Mouse (Mus musculus) hindbrain, embryonic 12.5 days (tissue): ENCODE results near the gene Toe1. TPM values are rescaled to one million over a fixed set of nuclear protein-coding genes. Genes with fewer than 3 reads are reported as not detected.

ENCODE experiments used
- ATAC-seq: fragments of 200-750 bp; cut with Nextera tagmentation; 2 replicates; pipeline ENCODE4 v1.8.0; 2017; ENCODE audit warnings: moderate TSS enrichment; ENCODE audit not compliant: low FRiP score
- H3K27ac ChIP-seq: fragments of 300-500 bp; sonication (generic); 2 replicates; pipeline ENCODE4 v1.5.1; 2016; ENCODE audit warnings: mild to moderate bottlenecking
- H3K27me3 ChIP-seq: fragments of 300-500 bp; sonication (generic); 2 replicates; pipeline ENCODE4 v1.6.1; 2016; ENCODE audit warnings: mild to moderate bottlenecking
- H3K36me3 ChIP-seq: fragments of 300-500 bp; sonication (generic); 2 replicates; pipeline ENCODE4 v1.6.1; 2016; ENCODE audit warnings: mild to moderate bottlenecking
- H3K4me1 ChIP-seq: fragments of 300-500 bp; sonication (generic); 2 replicates; pipeline ENCODE4 v1.6.1; 2016
- H3K4me2 ChIP-seq: fragments of 300-500 bp; sonication (generic); replicated peaks from 2 replicates; pipeline ENCODE4 v1.6.1; 2016; ENCODE audit warnings: mild to moderate bottlenecking
- H3K4me3 ChIP-seq: fragments of 300-500 bp; sonication (generic); 2 replicates; pipeline ENCODE4 v1.5.1; 2016; ENCODE audit warnings: mild to moderate bottlenecking
- H3K9ac ChIP-seq: fragments of 300-500 bp; sonication (generic); 2 replicates; pipeline ENCODE4 v1.6.1; 2016; ENCODE audit warnings: mild to moderate bottlenecking, moderate library complexity
- H3K9me3 ChIP-seq: fragments of 300-500 bp; sonication (generic); replicated peaks from 2 replicates; pipeline ENCODE4 v1.6.1; 2016; ENCODE audit warnings: mild to moderate bottlenecking
- WGBS: fragments of 180-500 bp; shearing (Covaris S2); methylation state at CpG from one replicate; pipeline ENCODE4 v1.1.7; 2016; 5-methylcytosine and 5-hydroxymethylcytosine counted together
- polyA plus RNA-seq: library from polyadenylated mRNA; unstranded; fragments of >200 nt; fragmentation: Nextera tagmentation; extraction: Ambion mirVana; gene quantifications from 2 replicates; pipeline ENCODE4 v1.2.1, GENCODE M21; 2016

Gene Toe1
- polyA plus RNA-seq, 1 experiment from 2014 or later, result 32.1 TPM

DNA sequence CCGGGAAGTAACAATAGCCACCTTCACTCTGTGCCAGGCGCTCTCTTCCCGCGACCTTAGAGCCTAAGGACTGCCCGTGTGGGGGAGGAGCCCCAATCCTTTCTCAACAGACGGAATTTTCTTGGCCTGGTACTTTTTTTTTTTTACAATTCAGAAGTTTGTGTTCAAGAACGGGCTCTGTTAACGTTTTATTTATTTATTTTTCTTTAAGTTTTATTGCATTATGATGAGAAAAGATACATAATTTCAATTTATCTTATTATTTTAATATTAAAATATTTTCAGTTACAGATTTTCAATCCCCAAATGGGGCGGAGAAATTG lies 14.2 kb upstream of the Toe1 start, which contains the start of gene Hpdl:
Gene Hpdl, minus strand, starts transcription at position 14 of the 323 bp plus-strand sequence.
- H3K4me3 ChIP-seq, result peak within 1 kb of the TSS; percentile 40
- ATAC-seq, result no peak
- 12% methylated on average over 9 of the region's 9 CpGs for WGBS
- no peaks in the 10 kb centered on the region for H3K9me3 ChIP-seq
- H3K4me1 ChIP-seq, result peaks cover 24% of the 10 kb centered on the region
- no peak within 1 kb of the TSS for H3K27ac ChIP-seq
- peaks cover 25% of the 10 kb centered on the region for H3K27me3 ChIP-seq
- H3K36me3 ChIP-seq, result peaks cover 18% of the 10 kb centered on the region
- H3K9ac ChIP-seq, result peak within 1 kb of the TSS; percentile 53
- H3K4me2 ChIP-seq, result peak within 1 kb of the TSS; percentile 92

DNA sequence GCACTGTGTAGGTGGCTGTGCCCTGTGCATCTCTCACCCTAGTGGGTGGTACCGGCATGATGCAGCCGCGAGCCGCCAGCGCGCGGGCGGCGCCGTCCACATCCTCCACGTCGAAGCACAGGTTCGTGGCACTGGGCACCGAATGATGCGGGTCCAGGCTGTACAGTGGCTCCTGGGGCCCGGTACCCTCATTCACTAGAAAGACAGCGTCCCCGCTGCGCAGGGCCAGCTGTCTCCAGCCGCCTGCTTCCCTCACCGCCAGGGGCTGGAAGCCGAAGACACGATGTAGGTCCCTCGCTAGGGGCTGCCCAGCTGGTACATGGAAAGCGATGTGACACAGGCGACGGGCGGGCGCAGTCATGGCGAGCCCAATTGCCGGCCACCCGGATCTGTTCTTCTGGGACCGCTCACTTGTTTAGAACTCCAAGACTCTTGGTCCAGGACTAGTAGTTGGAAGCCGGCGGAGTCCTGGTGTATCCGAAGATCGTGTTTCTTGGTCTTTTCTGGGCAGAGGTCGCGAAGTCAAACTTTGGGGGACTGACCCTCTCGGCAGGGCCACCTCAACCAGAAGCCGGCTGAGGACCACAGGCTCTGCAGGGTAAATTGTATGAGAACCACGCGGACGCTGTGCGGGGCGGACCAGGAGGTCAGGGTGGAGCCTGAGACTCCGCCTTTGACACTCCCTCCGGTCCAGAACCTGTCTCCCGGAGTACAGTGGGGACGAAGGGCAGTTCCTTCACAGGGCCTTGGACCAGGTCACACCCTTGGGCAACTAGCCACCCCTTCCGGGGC lies 13.7 kb upstream of the Toe1 start:
- Histone ChIP-seq H3K36me3 (peaks cover 23% of the 10 kb centered on the region), H3K9ac (peak overlapping the region; percentile 53), H3K4me2 (peak overlapping the region; percentile 92), H3K27ac (no peak overlapping the region), H3K4me1 (peaks cover 24% of the 10 kb centered on the region), H3K27me3 (peaks cover 24% of the 10 kb centered on the region), H3K4me3 (peak overlapping the region; percentile 40), H3K9me3 (no peaks in the 10 kb centered on the region)
- under 1% methylated on average over 51 of the region's 51 CpGs for WGBS
- peak; percentile 74 for ATAC-seq

DNA sequence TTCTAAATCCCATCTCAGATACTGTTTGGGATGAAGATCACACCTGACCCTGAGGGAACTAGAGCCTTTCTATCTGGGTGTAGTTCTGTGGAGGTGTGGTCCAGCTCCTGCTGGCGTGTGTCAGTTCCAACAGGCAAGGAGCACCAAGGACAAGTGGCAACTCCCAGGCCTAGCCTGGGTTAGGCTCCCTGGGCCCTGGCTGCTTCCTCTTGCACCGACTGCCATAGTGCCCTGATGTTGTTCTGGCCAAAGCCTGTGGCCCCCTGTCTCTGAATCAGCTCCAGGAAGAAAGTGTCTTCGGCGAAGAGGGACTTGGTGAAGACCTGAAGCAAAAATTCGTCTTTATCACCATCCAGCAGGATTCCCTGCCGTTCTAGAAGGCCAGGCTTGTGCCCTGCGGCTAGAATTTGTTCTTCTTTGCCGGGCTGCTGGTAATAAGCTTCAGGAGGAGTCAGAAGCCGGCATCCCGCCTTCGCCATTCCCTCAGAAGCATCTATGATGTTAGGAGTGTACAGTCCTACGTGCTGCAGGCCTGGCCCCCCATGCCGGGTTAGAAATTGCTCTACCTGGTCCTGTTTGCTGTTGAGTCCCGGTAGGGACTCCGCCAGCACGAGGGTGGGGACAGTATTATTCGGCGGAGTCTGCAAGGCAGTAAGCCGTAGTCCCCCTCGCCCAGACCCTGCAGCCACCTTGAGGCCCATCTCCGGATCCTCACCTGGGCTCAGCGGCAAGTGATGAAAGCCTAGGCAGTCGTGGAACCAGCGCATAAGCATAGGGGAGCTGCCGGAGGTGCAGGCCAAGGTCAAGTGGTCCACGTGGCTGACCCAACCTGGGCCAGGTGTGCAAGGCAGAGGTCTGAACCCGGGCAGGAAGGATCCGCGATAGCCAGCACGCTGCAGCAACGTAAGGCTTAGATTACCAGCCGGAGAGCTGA lies 12.8 kb upstream of the Toe1 start:
- 25% methylated on average over 32 of the region's 32 CpGs for WGBS
- Histone ChIP-seq H3K4me3 (peak overlapping the region; percentile 40), H3K4me2 (peak overlapping the region; percentile 92), H3K4me1 (peaks cover 21% of the 10 kb centered on the region), H3K9ac (peak overlapping the region; percentile 53), H3K27ac (no peak overlapping the region), H3K9me3 (no peaks in the 10 kb centered on the region), H3K36me3 (peaks cover 28% of the 10 kb centered on the region), H3K27me3 (peaks cover 24% of the 10 kb centered on the region)
- ATAC-seq, result peak; percentile 12

DNA sequence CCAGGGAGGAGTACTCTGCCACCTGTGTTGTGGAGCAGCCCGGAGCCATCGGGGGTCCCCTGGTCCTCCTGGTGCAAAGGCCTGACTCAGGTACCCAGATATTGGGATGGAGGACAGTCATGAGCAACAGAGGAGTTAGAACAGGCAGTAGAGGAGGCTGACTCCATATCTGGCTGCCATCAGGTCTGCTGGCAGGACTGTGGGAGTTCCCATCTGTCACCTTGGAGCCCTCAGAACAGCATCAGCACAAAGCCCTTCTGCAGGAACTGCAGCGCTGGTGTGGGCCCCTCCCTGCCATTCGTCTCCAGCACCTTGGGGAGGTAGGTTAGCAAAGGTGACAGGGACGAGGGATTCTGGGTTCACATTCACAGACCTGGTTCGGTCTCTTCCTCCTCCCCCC lies 10.0 kb upstream of the Toe1 start:
- Histone ChIP-seq H3K9me3 (no peaks in the 10 kb centered on the region), H3K36me3 (peaks cover 32% of the 10 kb centered on the region), H3K4me2 (no peak overlapping the region), H3K4me1 (peaks cover 14% of the 10 kb centered on the region), H3K4me3 (no peak overlapping the region), H3K9ac (no peak overlapping the region), H3K27me3 (peaks cover 24% of the 10 kb centered on the region), H3K27ac (no peak overlapping the region)
- ATAC-seq, result no peak
- WGBS, result 89% methylated on average over 6 of the region's 6 CpGs

DNA sequence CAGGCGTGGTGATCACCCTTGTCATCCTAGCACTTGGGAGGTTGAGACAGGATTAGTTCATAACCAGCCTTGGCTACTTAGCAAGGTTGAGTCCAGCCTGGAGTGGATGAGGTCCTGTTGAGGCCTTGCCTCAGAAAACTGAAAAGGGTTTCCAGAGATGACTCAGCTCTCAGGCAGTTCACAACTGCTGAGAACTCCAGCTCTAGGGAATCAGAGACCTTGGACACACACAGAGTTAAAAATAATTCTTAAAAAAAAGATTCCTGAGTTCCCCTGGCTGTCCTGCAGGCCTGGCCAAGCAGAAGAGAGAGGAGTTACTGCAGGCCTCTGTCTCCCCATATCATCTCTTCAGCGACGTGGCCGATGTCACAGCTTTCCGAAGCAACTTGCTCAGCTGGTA lies 7.8 kb upstream of the Toe1 start:
- 90% methylated on average over 5 of the region's 5 CpGs for WGBS

DNA sequence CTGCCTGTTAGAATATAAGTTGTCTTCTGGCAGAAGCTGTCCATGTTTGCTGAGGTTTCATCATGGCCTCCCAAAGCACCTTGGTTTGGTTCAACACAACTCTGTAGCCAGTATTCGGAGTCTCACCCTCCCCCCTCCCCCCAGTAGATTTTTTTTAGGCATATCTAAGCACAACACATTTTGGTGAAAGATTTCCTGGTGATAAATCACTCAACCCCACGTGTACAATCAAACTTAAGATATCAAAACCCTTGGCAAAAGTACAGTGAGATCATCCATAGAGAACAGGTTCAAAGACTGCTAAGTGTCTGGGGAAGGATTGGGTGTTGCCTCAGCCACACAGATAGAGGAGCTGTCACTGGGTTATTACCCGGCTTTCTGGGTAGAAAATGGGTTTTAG lies 3.6 kb upstream of the Toe1 start:
- peaks cover 9% of the 10 kb centered on the region; the same call in 1 of the 2 replicates for H3K36me3 ChIP-seq
- H3K4me3 ChIP-seq, result no peak overlapping the region
- 90% methylated on average over 3 of the region's 3 CpGs for WGBS
- H3K27me3 ChIP-seq, result no peaks in the 10 kb centered on the region
- no peak overlapping the region for H3K9ac ChIP-seq
- ATAC-seq, result no peak
- no peak overlapping the region for H3K27ac ChIP-seq
- no peak overlapping the region for H3K4me2 ChIP-seq
- peaks cover 9% of the 10 kb centered on the region for H3K4me1 ChIP-seq
- no peaks in the 10 kb centered on the region for H3K9me3 ChIP-seq

More for the DNA sequence above, 7.8 kb upstream of the Toe1 start:
- Histone ChIP-seq H3K27me3 (peaks cover 10% of the 10 kb centered on the region), H3K9ac (no peak overlapping the region), H3K4me1 (peaks cover 3% of the 10 kb centered on the region; the same call in 1 of the 2 replicates), H3K27ac (no peak overlapping the region), H3K9me3 (no peaks in the 10 kb centered on the region), H3K36me3 (peaks cover 32% of the 10 kb centered on the region), H3K4me3 (no peak overlapping the region), H3K4me2 (no peak overlapping the region)
- no peak for ATAC-seq

DNA sequence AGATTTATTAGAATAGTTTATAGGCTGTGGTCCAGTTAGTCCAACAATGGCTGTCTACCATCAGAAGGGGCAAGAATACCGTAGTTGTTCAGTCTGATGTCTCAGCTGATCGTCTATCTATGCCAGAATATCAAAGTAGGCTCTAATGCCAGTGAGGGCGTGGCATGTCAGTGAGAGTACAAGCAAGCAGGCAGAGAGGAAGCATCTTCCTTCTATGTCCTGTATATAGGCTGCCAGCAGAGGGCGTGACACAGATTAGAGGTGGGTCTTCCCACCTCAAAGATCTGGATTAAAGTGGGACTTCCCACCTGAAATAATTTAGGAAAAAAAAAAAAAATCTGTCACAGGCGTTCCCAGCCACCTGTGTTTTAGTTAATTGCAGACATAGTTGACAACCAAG lies 7.5 kb downstream of the Toe1 start:
- H3K27me3 ChIP-seq, result no peaks in the 10 kb centered on the region
- H3K4me2 ChIP-seq, result no peak overlapping the region
- H3K9me3 ChIP-seq, result no peaks in the 10 kb centered on the region
- peaks cover 35% of the 10 kb centered on the region for H3K36me3 ChIP-seq
- ATAC-seq, result no peak
- H3K4me3 ChIP-seq, result no peak overlapping the region
- H3K9ac ChIP-seq, result no peak overlapping the region
- WGBS, result 35% methylated on average over 5 of the region's 5 CpGs
- no peaks in the 10 kb centered on the region for H3K4me1 ChIP-seq
- H3K27ac ChIP-seq, result no peak overlapping the region

DNA sequence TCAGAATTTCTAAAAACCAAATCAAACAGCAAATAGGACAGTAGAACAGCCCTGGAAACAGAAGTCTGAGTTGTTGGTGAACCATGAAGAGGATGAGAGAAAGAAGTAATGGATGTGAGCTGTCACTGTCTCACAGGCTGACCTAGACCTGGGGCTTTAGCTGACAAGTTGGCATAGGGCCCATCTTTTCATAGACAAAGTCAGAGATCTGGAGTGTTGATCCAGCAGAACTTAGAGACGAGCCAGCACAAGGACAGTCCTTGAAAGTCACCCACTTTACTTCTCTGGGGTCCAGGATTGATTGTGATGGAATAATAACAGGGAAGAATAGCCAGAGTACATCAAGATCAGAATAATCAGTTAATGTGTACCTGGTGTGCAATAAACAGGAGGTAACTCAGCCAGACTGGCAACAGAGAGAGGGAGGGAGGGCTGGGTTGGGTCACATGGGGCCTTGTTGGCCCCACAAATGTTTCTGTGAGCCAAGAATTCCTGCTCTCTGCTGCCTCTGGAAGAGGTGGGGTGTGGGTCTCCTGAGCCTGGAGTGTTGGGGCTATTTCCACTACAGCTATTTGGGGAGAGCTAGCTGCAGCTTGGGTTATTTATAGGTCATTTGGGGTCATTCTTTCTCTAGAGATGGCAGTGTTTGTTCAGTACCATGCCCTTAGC lies 10.9 kb downstream of the Toe1 start:
- no peak overlapping the region for H3K4me3 ChIP-seq
- H3K9me3 ChIP-seq, result no peaks in the 10 kb centered on the region
- no peaks in the 10 kb centered on the region for H3K4me1 ChIP-seq
- H3K36me3 ChIP-seq, result peaks cover 4% of the 10 kb centered on the region
- H3K27me3 ChIP-seq, result no peaks in the 10 kb centered on the region
- no peak for ATAC-seq
- 77% methylated on average over 1 of the region's 1 CpGs for WGBS
- H3K4me2 ChIP-seq, result no peak overlapping the region
- no peak overlapping the region for H3K9ac ChIP-seq
- H3K27ac ChIP-seq, result no peak overlapping the region

DNA sequence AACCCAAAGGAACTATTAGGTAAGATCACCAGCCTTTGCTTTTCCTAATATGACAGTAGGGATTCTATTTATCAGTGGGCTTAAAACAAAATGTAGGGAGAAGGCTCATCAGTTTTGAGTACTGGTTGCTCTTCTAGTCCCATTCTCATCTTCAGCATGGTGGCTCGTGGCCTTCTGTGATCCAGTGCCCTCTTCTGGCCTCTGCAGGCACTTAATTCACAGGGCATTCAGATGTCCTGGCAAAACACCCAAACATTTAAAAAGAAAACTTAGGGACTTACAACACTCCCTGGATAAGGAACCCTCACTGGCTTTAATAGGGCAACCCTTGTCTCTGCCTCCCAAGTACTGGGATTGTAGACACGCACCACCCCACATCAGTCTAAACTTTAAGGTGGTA lies 13.2 kb downstream of the Toe1 start:
- Histone ChIP-seq H3K27me3 (no peaks in the 10 kb centered on the region), H3K4me3 (no peak overlapping the region), H3K36me3 (no peaks in the 10 kb centered on the region), H3K9me3 (no peaks in the 10 kb centered on the region), H3K4me2 (no peak overlapping the region), H3K9ac (no peak overlapping the region), H3K27ac (no peak overlapping the region), H3K4me1 (no peaks in the 10 kb centered on the region)
- 78% methylated on average over 2 of the region's 2 CpGs for WGBS
- no peak for ATAC-seq

DNA sequence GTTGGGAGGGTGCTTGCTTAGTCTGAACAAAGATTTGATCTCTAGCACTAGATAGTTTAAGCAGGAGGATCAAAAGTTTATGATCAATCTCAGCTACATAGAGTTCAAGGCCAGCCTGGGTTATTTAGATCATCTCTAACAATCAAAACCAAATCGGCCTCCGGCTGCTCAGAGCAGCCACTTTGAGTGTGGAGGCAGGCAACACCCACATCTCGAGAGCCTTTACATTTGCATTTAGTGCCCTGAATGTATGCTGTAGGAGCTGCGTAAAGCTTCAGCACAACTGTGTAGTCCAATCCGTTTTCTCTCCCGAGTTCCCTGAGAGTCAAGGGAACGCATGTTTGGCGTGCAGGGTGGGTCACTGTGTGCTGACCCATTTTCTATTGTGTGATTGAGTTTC lies 15.0 kb downstream of the Toe1 start:
- Histone ChIP-seq H3K27ac (no peak overlapping the region), H3K4me3 (no peak overlapping the region), H3K36me3 (no peaks in the 10 kb centered on the region), H3K4me2 (no peak overlapping the region), H3K9ac (no peak overlapping the region), H3K4me1 (peaks cover 3% of the 10 kb centered on the region; the same call in 1 of the 2 replicates), H3K27me3 (no peaks in the 10 kb centered on the region), H3K9me3 (no peaks in the 10 kb centered on the region)
- no peak for ATAC-seq
- 86% methylated on average over 8 of the region's 8 CpGs for WGBS

DNA sequence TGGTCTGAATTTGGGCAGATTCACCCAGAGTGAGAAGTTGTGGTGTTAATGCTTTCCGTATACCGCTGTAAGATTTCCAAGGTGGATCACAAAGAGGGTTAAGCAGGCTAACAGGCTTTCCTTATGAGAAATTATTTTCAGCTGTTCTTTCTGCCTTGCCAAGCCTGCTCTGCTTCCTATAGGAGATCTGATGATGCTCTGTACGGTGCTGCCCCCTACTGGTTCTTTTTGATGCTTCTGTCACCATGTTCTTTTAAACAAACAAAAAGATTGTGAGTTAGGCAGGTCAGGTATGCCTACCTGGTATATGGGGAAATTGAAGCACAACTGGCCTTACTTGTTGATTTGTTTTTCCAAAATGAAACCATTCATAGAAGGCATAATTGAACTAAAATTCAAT lies 18.5 kb downstream of the Toe1 start:
- peaks cover 2% of the 10 kb centered on the region; the same call in 1 of the 2 replicates for H3K36me3 ChIP-seq
- peaks cover 3% of the 10 kb centered on the region; the same call in 1 of the 2 replicates for H3K4me1 ChIP-seq
- H3K27me3 ChIP-seq, result no peaks in the 10 kb centered on the region
- no peak overlapping the region for H3K4me3 ChIP-seq
- ATAC-seq, result no peak
- H3K27ac ChIP-seq, result no peak overlapping the region
- no peak overlapping the region for H3K9ac ChIP-seq
- WGBS, result 8% methylated on average over 3 of the region's 3 CpGs
- 0 out of 2 replicates have a peak, but pooled peaks cover 2% of the 10 kb centered on the region for H3K9me3 ChIP-seq
- no peak overlapping the region for H3K4me2 ChIP-seq
